Mouse (Mus musculus) liver, postnatal 0 days (tissue): ENCODE data around the gene Kat2b.

ENCODE experiments used
- CTCF ChIP-seq: sonication (generic); IDR thresholded peaks from 2 replicates; pipeline ENCODE4 v1.5.1; 2016; ENCODE audit warnings: antibody characterized with exemption, low read depth
- EP300 ChIP-seq: IDR thresholded peaks from 2 replicates; pipeline ENCODE4 v1.6.1; 2016; ENCODE audit warnings: antibody characterized with exemption, low read depth, mild to moderate bottlenecking

GRCm38 (mm10) chr17:53520509-53520908, 46.2 kb upstream of the Kat2b start:
- TF ChIP-seq CTCF (no peak), EP300 (no peak)
